Mouse (Mus musculus) lung, postnatal 4 days (tissue): Measurements from ENCODE around the gene Adcy6.

Experiments used
- DNase-seq, 2 experiments: peaks; one replicate each; pipeline ENCODE4 v3.0.0; 2021

Gene Adcy6

DNA sequence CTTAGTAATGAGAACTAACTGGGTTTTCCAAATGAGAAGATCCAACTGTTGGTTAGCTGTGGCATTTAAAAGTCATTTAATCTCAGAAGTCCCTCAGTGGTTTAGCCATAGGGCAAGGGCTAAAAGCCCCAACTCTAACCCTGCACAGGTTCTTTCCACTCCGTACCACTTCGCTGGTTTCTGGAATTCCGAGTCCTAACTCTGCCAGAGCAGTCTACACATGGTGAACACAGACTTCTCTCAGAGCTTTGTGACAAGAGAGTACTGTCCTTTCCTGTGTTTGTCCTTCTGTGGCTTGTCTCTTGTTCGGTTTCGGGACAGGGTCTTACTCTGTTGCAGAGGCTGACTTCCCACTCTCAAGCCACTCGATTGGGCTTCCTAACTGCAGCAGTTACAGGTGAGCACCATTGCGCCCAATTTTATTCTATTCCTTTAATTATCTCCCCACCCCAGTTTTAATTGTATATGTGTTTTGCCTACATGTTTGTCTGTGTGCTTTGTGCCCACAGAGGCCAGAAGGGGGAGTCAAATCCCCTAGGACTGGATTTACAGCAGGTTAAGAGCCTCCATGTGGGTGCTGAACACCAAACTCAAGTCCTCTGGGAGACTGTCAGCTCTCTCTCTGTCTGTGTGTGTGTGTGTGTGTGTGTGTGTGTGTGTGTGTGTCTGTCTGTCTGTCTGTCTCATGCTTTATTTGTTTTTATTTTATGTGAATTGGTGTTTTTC is 16.8 kb upstream of the Adcy6 start:
- DNase-seq, result no peak

DNA sequence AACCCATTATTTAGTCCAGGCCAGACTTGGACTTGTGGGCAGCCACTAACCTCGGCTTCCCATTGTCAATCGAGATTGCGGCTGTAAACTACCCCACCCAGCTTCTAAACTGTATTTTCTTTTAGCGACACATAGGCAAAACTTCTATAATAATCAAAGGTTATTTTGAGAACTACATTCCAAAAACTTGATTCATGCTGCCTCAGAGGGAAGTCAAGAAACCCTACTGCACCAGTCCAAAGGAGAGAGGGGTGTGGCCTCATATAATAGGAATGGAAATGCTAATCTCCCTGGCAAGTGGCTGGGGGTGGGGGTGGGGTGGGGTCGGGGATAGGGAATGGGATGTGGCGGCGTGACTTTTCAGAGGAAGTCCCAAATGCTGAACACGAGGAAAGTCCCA is 16.2 kb upstream of the Adcy6 start:
- DNase-seq, result no peak

DNA sequence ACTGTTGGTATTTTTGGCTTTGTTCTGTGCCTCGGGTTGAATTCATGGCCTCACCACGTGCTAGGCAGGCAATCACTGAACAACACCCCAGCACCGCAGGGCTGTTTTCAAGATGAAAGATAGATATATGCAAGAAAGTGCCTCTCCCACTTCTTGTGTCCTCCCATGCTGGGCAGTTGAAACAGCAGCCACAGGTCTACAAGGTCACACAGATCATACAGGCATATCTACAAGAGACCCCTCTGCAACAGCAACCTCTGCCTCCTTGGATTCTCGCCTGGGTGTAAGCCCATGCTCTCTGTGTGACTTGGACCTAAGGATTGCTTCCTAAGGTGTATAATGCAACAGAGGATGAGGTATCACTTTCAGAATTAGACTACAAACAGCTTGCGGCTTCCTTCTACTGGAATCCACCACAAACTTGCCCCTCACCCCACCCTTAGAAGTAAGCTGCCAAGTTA is 13.5 kb upstream of the Adcy6 start:
- DNase-seq, result no peak

DNA sequence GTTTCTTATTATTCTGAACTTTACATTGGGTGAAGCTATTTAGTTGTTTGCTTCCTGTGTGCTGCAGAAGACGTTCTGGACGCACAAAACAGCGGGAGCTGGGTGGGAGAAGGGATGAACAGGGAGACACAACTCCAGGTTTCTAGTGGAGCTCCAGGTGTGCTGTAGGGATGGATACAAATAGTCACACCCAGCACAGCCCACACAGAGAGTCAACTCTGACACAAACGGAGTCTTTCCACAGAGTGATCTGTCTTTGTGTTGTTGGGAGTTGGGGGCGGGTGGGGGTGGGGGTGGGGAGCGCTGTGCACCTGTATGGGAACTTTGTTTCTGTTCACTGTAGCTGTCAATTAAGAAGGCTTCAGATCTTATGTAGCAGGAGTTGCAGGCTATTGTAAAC is 12.8 kb upstream of the Adcy6 start:
- DNase-seq, result no peak

DNA sequence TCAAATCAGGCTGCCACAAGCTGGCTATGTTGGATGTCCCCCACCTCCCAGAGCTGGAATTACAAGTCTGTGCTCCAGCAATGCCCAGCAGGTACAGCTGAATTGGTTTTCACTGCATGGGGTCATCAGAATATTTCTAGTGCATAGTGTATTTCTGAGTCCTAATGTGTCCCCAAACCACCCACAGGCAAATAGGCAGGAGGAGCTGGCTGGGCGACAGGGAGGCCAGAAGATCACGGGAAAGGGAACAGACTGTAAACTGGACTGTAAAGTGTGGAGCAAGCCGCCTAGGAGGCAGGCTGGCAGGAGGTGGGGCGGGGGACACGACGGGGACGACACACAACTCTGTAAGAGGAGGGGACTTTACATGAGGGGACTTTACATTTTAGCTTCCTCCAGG is 12.3 kb upstream of the Adcy6 start:
- DNase-seq, result peak in 1 of 2 experiments; percentile 23

DNA sequence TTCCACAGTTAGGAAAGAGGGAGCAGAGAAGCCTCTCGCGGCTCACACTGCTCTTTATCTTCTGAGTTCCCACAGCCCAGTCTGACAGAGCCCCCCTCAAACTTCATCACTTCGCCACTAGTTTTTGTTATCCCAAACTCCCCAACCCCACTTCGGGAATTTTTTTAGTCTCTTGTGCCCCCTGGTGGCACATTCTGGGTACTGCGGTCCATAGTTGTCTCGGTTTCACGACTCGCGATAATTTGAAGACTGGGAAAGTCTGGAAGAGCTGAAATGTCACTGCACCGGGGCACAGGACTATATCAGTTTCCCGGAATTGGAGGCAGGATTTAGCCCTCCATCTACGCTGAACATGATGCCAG is 7.3 kb upstream of the Adcy6 start:
- peak; percentile 70 to 87 for DNase-seq

DNA sequence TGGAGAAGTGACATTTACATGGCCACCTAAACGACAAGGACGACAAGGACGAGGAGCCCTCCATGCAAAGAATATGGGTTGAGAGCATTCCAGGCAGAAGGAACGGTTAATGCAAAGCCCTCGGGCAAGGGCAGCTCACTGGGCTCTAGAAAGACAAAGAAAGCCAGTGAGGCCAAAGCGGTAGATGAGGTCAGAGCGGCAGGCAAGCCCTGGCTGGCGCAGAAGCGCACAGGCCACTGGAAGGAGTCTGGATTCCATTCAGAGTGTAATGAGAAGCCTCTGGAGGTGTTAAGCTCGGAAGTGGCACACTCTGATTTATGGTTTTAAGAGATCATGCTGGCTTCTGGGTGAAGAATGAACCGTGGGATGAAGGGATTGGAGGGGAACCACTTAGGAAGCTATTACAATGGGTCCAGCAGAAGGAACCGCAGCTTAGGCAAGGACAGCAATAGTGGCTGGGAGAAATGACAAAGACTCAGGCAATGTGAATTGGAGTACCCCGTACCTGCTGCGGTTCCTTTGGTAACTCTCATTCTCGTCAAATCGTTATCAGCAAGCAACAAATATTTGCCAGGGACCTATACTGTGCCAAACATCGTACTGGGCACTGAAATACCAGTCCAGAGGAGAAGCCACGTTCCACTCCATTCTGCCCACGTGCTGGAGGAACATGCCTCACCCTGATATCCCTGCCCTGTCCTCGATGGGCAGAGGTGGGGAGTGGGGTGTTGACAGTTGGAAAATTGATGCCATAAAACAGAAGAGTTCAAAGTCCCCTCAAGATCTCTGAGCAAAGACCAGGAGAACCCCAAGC is 6.7 kb upstream of the Adcy6 start:
- DNase-seq, result no peak

DNA sequence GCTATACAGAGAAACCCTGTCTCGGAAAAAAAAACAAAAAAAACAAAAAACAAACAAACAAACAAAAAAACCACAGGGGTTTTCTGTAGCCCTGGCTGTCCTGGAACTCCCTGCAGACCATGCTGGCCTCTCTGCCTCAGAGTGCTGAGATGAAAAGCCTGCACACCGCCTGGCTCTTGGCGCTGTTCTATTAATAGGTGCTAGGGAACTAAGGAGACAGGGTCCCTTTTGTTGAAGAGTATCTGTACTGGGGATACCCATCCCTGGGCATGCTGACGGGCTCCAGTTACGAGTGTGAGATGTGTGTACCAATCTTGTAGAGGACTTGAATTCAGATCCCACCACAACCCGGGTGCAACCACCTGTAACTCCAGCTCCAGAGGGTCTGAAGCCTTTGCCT is 5.9 kb upstream of the Adcy6 start:
- no peak for DNase-seq

DNA sequence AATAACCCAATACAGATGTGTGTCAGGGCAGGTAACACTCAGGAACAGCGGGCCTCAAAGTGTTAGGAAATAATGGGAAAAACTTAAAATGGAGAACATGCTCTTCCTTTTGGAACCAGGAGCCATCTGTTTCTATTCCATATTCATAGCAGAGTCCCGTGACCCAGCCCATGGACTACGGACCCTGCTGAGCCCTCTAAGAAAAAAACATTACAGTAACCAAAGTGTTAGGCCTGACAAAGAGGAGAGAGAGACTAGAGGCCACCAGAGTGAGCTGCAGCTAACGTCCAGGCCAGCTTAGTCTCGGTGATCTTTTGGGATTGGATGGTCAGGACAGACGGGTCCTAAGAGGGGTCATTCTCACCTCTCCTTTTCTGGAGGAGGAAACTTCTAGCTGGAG is 5.1 kb upstream of the Adcy6 start:
- no peak for DNase-seq

DNA sequence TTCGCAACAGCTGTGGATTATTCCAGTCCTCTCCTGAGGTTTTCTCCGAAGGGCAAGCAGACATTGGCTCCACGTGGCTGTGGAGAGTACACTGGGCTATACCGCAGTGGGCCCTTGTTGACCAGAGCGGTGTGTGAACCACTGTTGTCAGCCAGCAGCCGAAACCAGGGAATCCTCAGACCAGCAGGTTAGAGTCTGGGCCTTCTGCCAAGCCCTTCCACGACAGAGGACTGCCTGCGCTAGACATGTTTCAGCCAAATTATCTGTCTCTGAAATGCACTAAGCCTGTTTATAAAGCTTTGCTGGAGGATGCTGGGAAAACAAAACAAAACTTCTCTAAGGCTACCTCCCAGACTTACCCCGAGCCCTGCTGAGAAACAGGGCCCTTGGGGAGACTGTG is 4.7 kb upstream of the Adcy6 start:
- DNase-seq, result peak in 1 of 2 experiments; percentile 50

DNA sequence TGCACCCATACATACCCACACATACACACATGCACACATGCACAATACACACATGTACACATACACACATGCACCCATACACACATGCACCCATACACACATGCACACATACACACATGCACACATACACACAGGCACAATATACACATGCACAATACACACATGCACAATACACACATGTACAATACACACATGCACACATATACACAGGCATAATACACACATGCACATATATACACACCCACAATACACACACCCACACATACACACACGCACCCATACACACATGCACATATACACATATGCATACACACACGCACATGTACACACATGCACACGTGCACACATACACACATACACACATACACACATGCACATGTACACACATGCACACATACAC is 2.4 kb upstream of the Adcy6 start:
- DNase-seq, result no peak

DNA sequence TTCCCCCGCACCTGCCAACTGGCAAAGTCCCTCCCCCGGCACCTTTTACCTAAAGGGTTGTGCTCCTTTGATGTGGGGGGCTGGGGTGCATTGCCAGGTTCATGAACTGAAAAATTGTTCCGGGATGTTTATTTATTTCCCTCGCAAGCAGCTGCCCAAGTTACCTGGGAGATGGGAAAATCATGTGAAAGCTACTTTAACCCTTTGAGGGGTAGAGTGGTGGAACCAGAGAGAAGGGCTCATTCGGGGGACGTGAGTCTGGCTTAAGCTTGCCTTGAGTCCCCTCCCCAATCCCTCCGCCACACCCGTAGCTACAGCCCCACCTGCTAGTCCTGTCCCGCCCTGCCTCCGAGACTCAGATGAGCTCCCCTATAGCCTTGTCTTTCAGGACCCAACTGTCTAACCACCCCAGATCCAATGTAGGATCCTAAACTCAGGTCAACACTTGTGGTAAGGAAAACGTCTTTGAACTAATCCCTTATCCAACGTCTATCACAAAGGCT is 306 bp upstream of the Adcy6 start:
- no peak for DNase-seq

DNA sequence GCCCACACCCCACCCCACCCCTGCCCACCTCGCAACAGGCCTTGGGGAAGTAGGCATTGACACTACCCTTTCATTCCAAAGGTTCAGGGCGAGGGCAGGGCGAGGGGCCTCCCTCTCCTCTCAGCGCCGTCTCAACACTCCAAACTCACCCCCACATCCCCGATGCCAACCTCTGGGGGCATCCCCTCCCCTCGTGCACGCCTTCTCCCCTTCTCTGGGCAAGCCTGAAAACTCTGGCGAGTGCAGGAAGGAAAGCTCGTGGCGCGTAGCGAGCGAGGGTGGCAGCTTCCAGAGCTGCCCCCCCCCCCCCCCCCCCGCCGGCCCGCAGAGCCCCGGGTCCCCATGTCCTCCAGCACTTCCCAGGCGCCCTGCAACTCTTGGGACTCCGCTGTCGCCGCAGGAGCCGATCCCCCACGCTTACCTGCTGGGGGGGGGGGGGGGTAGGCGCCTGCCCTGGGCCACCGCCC is 1.1 kb downstream of the Adcy6 start:
- DNase-seq, result peak; percentile 41 to 43

DNA sequence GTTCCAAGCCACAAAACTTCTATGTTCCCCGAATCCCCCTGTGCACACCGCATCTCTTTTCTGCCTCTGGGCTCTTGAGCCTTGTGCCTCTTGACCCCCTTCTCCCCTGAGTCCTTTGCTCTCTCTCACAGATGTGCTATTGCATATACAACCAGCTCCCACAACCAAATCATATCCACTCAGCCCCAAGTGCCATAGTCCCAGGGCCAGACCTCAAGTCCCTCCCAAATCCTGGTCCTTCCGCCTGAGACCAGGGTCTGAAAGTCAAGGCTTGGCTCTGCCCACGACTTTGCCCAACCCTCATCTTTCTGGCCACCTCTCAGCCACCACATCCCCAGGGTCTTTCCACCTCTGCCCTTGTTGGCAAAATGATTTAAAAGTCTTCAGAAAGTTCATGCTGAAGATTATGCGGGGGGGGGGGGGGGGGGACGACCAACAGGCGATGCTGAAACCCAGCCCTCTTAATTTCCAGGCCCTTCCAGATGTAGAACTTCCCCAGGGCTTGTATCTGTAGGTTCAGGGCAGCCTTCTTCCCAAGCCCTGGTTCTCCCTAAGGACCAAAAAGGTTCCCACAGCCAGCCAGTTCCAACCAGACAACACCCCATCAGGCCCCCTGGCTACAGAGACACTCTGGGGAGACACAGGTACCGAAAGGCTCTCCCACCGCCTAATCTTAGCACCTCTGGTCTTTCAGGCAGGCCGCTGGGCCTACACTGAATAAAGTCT is 1.7 kb downstream of the Adcy6 start:
- DNase-seq, result no peak

DNA sequence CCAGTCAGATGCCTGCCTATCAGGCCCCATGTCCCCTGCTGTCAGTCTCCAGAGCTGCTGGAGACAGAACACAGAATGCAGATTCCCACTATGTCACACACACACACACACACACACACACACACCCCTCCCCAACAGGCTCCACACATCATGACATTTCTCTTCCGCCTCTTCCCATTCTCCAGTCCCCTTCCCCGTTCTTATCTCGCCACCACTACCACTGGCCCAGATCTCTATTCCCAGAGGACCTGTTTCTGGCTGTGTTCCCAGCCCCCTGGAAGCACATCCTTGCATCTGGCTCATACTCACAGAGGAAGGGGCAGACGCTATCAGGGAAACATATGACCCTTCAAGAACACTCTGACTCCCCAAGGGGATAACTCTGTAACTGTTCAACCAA is 2.3 kb downstream of the Adcy6 start:
- peak; percentile 41 to 62 for DNase-seq

DNA sequence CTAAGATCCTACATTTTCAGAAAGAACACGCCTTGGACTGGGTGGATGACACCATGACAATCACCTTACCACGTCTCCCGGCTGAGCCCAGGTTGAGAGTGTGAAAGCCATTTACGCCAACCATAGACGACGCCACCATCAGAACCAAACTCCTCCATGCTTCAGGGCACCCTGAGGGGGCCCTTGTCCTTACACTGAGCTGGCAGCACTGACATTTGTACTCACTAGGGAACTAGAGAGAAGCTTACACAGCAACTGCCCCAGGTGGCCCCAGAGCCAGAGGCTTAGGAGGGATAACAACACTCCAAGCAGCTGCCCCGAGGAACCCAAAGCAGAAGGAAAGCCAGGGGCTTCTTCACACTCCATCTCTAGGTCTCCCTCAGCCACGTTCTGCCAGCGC is 3.1 kb downstream of the Adcy6 start:
- no peak for DNase-seq

DNA sequence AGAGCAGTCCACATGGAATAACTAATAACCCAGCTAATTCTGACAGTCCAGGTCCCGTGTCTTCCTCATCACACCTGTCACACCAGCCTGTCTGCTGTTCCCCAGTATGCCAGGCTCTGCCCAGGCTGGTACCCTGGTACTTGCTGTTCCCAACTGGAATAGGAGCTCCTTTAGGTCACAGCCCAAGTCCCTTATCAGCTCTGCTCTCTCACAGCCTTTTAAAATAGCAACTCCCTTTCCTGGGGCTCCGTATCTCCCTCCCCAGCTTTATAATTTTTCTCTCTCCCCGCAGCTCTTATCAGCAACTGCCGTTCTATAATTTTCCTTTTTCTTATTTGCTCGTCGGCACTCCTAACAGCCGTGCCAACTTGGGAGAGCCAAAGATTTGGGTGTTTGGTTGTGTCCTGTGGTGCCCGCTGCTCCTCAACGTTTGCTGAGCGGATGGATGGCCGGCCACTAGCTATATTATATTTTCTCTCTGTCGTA is 3.8 kb downstream of the Adcy6 start:
- DNase-seq, result no peak

DNA sequence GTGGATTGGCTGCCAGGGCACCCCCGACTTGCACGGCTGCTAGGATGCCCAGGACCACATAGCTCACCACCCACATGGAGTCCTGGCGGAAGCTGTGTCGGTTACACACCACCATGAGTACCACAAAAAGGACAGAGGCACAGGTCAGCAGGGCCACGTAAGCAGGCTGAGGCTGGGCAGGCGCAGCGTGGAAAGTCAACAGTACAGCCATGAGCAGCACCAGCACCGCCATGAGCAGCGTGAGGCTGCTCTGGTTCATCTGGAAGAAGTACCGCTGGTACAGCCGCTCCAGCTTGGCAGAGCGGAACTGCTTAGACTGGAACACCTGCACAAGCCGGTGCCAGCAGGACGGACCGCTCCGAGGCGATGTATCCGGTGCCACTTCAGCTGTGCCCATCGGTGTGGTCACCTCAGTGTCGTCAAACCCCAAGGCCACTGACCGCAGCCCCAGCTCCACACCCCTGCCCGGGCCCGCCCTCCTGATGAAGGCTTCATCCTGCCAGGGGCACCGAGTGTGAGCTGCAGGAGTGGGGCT is 5.8 kb downstream of the Adcy6 start:
- no peak for DNase-seq

DNA sequence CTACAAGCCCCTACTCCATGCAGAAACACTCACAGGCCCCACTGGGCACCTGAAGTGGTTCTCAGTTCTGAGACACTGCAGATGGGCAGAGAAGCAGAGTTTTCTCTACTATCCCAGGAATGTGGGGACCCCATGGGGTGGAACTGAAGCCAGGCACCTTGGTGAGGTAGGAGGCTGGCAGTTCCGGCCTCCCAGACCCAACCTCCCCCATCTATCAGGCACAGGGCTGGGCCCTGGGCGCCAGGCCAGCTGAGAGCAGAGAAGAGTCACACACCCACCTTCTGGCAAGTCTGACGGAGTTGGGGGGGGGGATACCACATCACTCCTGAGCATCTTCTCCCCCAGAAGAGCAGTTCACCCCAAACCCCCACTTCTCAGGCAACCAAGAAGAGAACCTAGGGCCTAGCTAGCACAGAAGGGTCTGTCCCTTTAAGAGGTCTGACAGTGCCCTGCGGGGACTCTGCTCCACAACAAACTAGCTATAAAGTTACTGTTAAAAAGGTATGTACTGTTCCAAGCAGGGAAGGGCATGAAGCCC is 6.9 kb downstream of the Adcy6 start:
- DNase-seq, result peak in 1 of 2 experiments; percentile 31

DNA sequence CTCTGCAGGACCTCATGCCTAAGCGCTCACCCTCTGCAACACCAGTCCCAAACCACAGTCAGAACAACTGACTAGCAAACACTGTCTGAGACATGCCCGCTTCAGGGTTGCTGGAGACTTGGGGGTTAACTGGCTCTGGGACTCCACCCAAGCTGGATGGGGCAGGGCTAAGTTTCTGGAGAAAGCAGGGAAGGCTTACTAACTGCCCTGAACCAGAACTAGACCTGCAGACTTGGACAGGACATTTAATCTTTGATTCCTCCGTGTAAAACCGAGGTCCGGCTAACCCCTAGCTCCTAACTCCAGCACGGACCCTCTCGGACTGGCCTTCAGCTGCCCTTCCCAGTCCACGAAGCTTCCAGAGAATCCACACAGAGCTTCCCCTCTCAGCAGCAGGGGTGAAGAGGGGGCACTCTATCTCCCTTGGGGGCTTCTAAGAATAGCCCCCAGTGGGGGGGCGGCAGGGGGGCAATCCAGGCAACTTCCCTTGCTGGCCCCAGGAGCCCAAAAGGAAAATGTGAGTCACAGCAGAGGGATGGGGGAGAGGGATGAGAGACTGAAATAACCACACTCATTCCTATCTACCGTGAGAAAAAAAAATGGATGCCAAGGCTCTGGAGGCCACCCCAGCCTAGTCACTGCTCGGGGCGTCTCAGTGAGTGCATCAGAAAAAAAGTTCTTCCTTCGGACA is 7.5 kb downstream of the Adcy6 start:
- DNase-seq, result peak in 1 of 2 experiments; percentile 60

DNA sequence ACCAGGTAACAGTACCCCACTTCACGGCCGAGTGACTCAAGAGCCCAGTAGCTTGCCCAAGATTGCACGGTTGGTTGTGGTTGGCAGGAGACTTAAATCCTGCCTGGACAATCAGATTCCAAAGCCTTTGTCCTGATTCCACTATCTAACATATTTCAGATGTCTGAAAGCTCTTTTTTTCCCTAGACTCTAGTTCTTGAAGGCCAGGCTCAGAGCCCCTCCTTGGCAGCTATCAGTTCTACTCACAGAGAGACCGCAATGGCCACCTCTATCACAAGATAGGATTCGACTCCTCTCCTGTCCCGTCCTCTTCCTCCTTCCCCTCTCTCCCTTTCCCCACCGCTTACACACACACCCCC is 8.1 kb downstream of the Adcy6 start:
- DNase-seq, result peak in 1 of 2 experiments; percentile 8
